Mouse (Mus musculus) thymus, postnatal 25 days (tissue): ENCODE data around the gene Wfs1.
A peak's percentile ranks its signal among the peaks of the same experiment; 100 is the strongest.
"Not testable (repeated sequence)": the region's sequence is repeated elsewhere in the genome, so short reads cannot be mapped to it uniquely, and the experiment has no call there.

ENCODE experiments used
- DNase-seq: peaks from one replicate; pipeline ENCODE4 v3.0.0; 2022

The Wfs1 gene

GRCm38 (mm10) chr5:36982271-36982670, 6.7 kb downstream of the Wfs1 start:
- no peak for DNase-seq

- DNase-seq, result peak; percentile 54
These were observed 9.4 kb downstream of the Wfs1 start for GRCm38 (mm10) chr5:36979631-36980030.

GRCm38 (mm10) chr5:36979001-36979400, 10.0 kb downstream of the Wfs1 start:
- no peak for DNase-seq

- DNase-seq, result no peak
These were observed 11.2 kb downstream of the Wfs1 start for GRCm38 (mm10) chr5:36977809-36978208.

- no peak for DNase-seq
These were observed 13.7 kb downstream of the Wfs1 start for GRCm38 (mm10) chr5:36975336-36975735.

- no peak for DNase-seq
These were observed 17.4 kb downstream of the Wfs1 start for GRCm38 (mm10) chr5:36971587-36971986.

GRCm38 (mm10) chr5:36960501-36960900, 28.5 kb downstream of the Wfs1 start:
- no peak for DNase-seq

- peak; percentile 80 for DNase-seq
These were observed 30.2 kb downstream of the Wfs1 start for GRCm38 (mm10) chr5:36958837-36959236.

- DNase-seq, result peak; percentile 58
These were observed 33.6 kb downstream of the Wfs1 start for GRCm38 (mm10) chr5:36955366-36955765.

GRCm38 (mm10) chr5:36952311-36952710, 36.7 kb downstream of the Wfs1 start:
- DNase-seq, result no peak

- DNase-seq, result peak; percentile 25
These were observed 38.1 kb downstream of the Wfs1 start for GRCm38 (mm10) chr5:36950871-36951270.

- peak; percentile 78 for DNase-seq
These were observed 40.2 kb downstream of the Wfs1 start for GRCm38 (mm10) chr5:36948831-36949230.

- DNase-seq, result peak; percentile 50
These were observed 42.6 kb downstream of the Wfs1 start for GRCm38 (mm10) chr5:36946445-36946844.

GRCm38 (mm10) chr5:36945713-36946112, 43.3 kb downstream of the Wfs1 start:
- no peak for DNase-seq

GRCm38 (mm10) chr5:36945102-36945701, 43.8 kb downstream of the Wfs1 start:
- DNase-seq, result no peak

GRCm38 (mm10) chr5:36944552-36944951, 44.5 kb downstream of the Wfs1 start:
- DNase-seq, result no peak

GRCm38 (mm10) chr5:36942446-36942845, 46.6 kb downstream of the Wfs1 start:
- DNase-seq, result no peak

- DNase-seq, result not testable (repeated sequence)
These were observed 50.0 kb downstream of the Wfs1 start for GRCm38 (mm10) chr5:36938991-36939390.

GRCm38 (mm10) chr5:36938021-36938420, 51.0 kb downstream of the Wfs1 start:
- no peak for DNase-seq

- DNase-seq, result no peak
These were observed 52.5 kb downstream of the Wfs1 start for GRCm38 (mm10) chr5:36936548-36936947.

GRCm38 (mm10) chr5:36935486-36936473, 53.2 kb downstream of the Wfs1 start:
- DNase-seq, result no peak

GRCm38 (mm10) chr5:36933383-36933782, 55.6 kb downstream of the Wfs1 start:
- DNase-seq, result no peak

GRCm38 (mm10) chr5:36929376-36929775, 59.6 kb downstream of the Wfs1 start:
- DNase-seq, result no peak

GRCm38 (mm10) chr5:36928701-36929100, 60.3 kb downstream of the Wfs1 start:
- peak; percentile 29 for DNase-seq
